Comparison of ENCODE assay signal across 8 mouse cellular contexts in genomic region chr2:39008954-39009365, GRCm38 (mm10). TPM values are rescaled to one million over a fixed set of nuclear protein-coding genes. Genes with fewer than 3 reads are reported as not detected.
A peak's percentile ranks its signal among the peaks of the same experiment; 100 is the strongest.
DNase-seq lines count a peak whose midpoint lies in the region; ATAC-seq and TF ChIP-seq lines count a peak whose summit lies in the region.

No protein-coding gene starts in this region.

- 35% methylated on average over 3 of the region's 3 CpGs for WGBS in hindbrain, embryonic 14.5 days
- WGBS in liver, embryonic 14.5 days (ENCODE audit: insufficient replicate concordance), result 13% methylated on average over 3 of the region's 3 CpGs
- 29% methylated on average over 3 of the region's 3 CpGs for WGBS in neural tube, embryonic 13.5 days

- peaks cover 17% of the 10 kb centered on the region for H3K36me3 ChIP-seq in hindbrain, embryonic 14.5 days (replicated peaks; ENCODE audit: control insufficient read depth, insufficient read depth)
- peaks cover 15% of the 10 kb centered on the region for H3K36me3 ChIP-seq in liver, embryonic 14.5 days (replicated peaks; ENCODE audit: control insufficient read depth, insufficient read depth, low read depth)
- H3K36me3 ChIP-seq in neural tube, embryonic 13.5 days, result peaks cover 25% of the 10 kb centered on the region

- H3K4me1 ChIP-seq in hindbrain, embryonic 14.5 days (replicated peaks; ENCODE audit: control insufficient read depth, insufficient read depth, low read length), result peaks cover 32% of the 10 kb centered on the region
- peaks cover 22 to 36% of the 10 kb centered on the region in 2 experiments for H3K4me1 ChIP-seq in liver, embryonic 14.5 days (replicated peaks; ENCODE audit: control insufficient read depth in 2 of 2, insufficient read depth in 2 of 2, low read length in 1 of 2)
- H3K4me1 ChIP-seq in neural tube, embryonic 13.5 days (replicated peaks), result peaks cover 56% of the 10 kb centered on the region

- peak overlapping the region; percentile 86 for H3K9ac ChIP-seq in hindbrain, embryonic 14.5 days
- H3K9ac ChIP-seq in liver, embryonic 14.5 days (replicated peaks), result peak overlapping the region; percentile 92
- peak overlapping the region; percentile 95 for H3K9ac ChIP-seq in neural tube, embryonic 13.5 days

- DNase-seq in urinary bladder, postnatal 14 days (ENCODE audit: low spot score), result peak; percentile 80
- no peak for DNase-seq in urinary bladder, postnatal 25 days (ENCODE audit: low spot score)
- DNase-seq in embryo, embryonic 11 days, result peak; percentile 53
- DNase-seq in hindbrain, embryonic 14.5 days (ENCODE audit: low spot score), result no peak
- DNase-seq in liver, embryonic 14.5 days (ENCODE audit: low read depth in 3 of 3, low spot score in 3 of 3), result no peak
- DNase-seq in gastrocnemius, postnatal 36 days, result no peak

- H3K27me3 ChIP-seq in hindbrain, embryonic 14.5 days (ENCODE audit: control insufficient read depth, insufficient read depth, low read length), result no peaks in the 10 kb centered on the region
- H3K27me3 ChIP-seq in liver, embryonic 14.5 days (ENCODE audit: control insufficient read depth, insufficient read depth, low read length), result no peaks in the 10 kb centered on the region
- H3K27me3 ChIP-seq in neural tube, embryonic 13.5 days, result no peaks in the 10 kb centered on the region

- H3K27ac ChIP-seq in hindbrain, embryonic 14.5 days, result peak overlapping the region; percentile 91; the same call in 1 of the 2 replicates
- H3K27ac ChIP-seq in liver, embryonic 14.5 days, result peak overlapping the region; percentile 36; the same call in 1 of the 2 replicates
- H3K27ac ChIP-seq in neural tube, embryonic 13.5 days (replicated peaks), result peak overlapping the region; percentile 95; the same call in 1 of the 2 replicates

- peak overlapping the region; percentile 95 for H3K4me2 ChIP-seq in hindbrain, embryonic 14.5 days (replicated peaks)
- peak overlapping the region; percentile 98 for H3K4me2 ChIP-seq in liver, embryonic 14.5 days (ENCODE audit: low read depth)
- peak overlapping the region; percentile 85 for H3K4me2 ChIP-seq in neural tube, embryonic 13.5 days

- peak overlapping the region; percentile 85 for H3K4me3 ChIP-seq in hindbrain, embryonic 14.5 days (replicated peaks; ENCODE audit: low read length)
- peak overlapping the region; percentile 93 to 98 for H3K4me3 ChIP-seq in liver, embryonic 14.5 days (ENCODE audit: insufficient read depth in 1 of 2, low read depth in 2 of 2, low read length in 2 of 2)
- H3K4me3 ChIP-seq in neural tube, embryonic 13.5 days, result peak overlapping the region; percentile 93

- no peaks in the 10 kb centered on the region for H3K9me3 ChIP-seq in hindbrain, embryonic 14.5 days (ENCODE audit: control insufficient read depth, low read length)
- no peaks in the 10 kb centered on the region for H3K9me3 ChIP-seq in liver, embryonic 14.5 days (ENCODE audit: control insufficient read depth, low read length)
- H3K9me3 ChIP-seq in neural tube, embryonic 13.5 days, result no peaks in the 10 kb centered on the region

- intact Hi-C loops in gastrocnemius, postnatal 36 days (cut with DNase I), result no loop called here

- ATAC-seq in hindbrain, embryonic 14.5 days (ENCODE audit: low FRiP score), result no peak
- no peak for ATAC-seq in liver, embryonic 14.5 days (ENCODE audit: insufficient read depth)
- ATAC-seq in neural tube, embryonic 13.5 days (ENCODE audit: low read depth), result no peak
- ATAC-seq in frontal cortex, adult (ENCODE audit: low TSS enrichment), result no peak

- TF ChIP-seq CTCF in liver, embryonic 14.5 days (IDR thresholded peaks at IDR 0.05; ENCODE audit: low read depth), result no peak

- no peak for TF ChIP-seq EP300 in liver, embryonic 14.5 days (IDR thresholded peaks at IDR 0.05; ENCODE audit: low read depth)

RNA-seq across cellular contexts. Expression of gene Rpl35, which starts 3.5 kb away (rescaled TPM):
- 580 and 697 TPM in 2 replicates for polyA plus RNA-seq in hindbrain, embryonic 14.5 days (2014; fragmentation: Nextera tagmentation; extraction: Ambion mirVana)
- 286 and 465 TPM in 2 replicates for polyA plus RNA-seq in liver, embryonic 14.5 days (2012; rRNA removed)
- polyA plus RNA-seq in liver, embryonic 14.5 days (2014; fragmentation: Nextera tagmentation; extraction: Ambion mirVana), result 699 and 714 TPM in 2 replicates
- 752 and 755 TPM in 2 replicates for polyA plus RNA-seq in neural tube, embryonic 13.5 days (2015; fragmentation: Nextera tagmentation; extraction: Ambion mirVana)
- total RNA-seq in gastrocnemius, postnatal 36 days (2021), result 100 to 1,000 TPM; 216 to 254 TPM

RNA-seq across cellular contexts. Expression of gene Arpc5l, which starts 3.8 kb away (rescaled TPM):
- 146 and 155 TPM in 2 replicates for polyA plus RNA-seq in hindbrain, embryonic 14.5 days (2014; fragmentation: Nextera tagmentation; extraction: Ambion mirVana)
- polyA plus RNA-seq in liver, embryonic 14.5 days (2012; rRNA removed), result 14.9 and 29.8 TPM in 2 replicates
- polyA plus RNA-seq in liver, embryonic 14.5 days (2014; fragmentation: Nextera tagmentation; extraction: Ambion mirVana), result 54.1 and 55.5 TPM in 2 replicates
- 137 and 154 TPM in 2 replicates for polyA plus RNA-seq in neural tube, embryonic 13.5 days (2015; fragmentation: Nextera tagmentation; extraction: Ambion mirVana)
- total RNA-seq in gastrocnemius, postnatal 36 days (2021), result 100 to 1,000 TPM in 1 of 2 experiments, 10 to 100 TPM in 1; 94.7 to 101 TPM

RNA-seq across cellular contexts. Expression of gene Wdr38, which starts 11.7 kb away (rescaled TPM):
- 1.1 and 1.2 TPM in 2 replicates for polyA plus RNA-seq in hindbrain, embryonic 14.5 days (2014; fragmentation: Nextera tagmentation; extraction: Ambion mirVana)
- 0.29 and 0.42 TPM in 2 replicates for polyA plus RNA-seq in liver, embryonic 14.5 days (2012; rRNA removed)
- polyA plus RNA-seq in liver, embryonic 14.5 days (2014; fragmentation: Nextera tagmentation; extraction: Ambion mirVana), result 0.29 and 0.58 TPM in 2 replicates
- polyA plus RNA-seq in neural tube, embryonic 13.5 days (2015; fragmentation: Nextera tagmentation; extraction: Ambion mirVana), result 1.9 and 2.1 TPM in 2 replicates
- under 1 TPM; 0.17 to 0.31 TPM for total RNA-seq in gastrocnemius, postnatal 36 days (2021)

RNA-seq across cellular contexts. Expression of gene Golga1, which starts 56.4 kb away (rescaled TPM):
- 29.1 and 34.2 TPM in 2 replicates for polyA plus RNA-seq in hindbrain, embryonic 14.5 days (2014; fragmentation: Nextera tagmentation; extraction: Ambion mirVana)
- 5.9 and 9.0 TPM in 2 replicates for polyA plus RNA-seq in liver, embryonic 14.5 days (2012; rRNA removed)
- 9.1 and 9.5 TPM in 2 replicates for polyA plus RNA-seq in liver, embryonic 14.5 days (2014; fragmentation: Nextera tagmentation; extraction: Ambion mirVana)
- 28.4 and 34.6 TPM in 2 replicates for polyA plus RNA-seq in neural tube, embryonic 13.5 days (2015; fragmentation: Nextera tagmentation; extraction: Ambion mirVana)
- 10 to 100 TPM in 1 of 2 experiments, 1 to 10 TPM in 1; 9.0 to 11.0 TPM for total RNA-seq in gastrocnemius, postnatal 36 days (2021)

Comparison
In these comparisons a context has a peak if more than half of its experiments do, and no peak if none do; other contexts are left out.
1. DNase-seq: peak in urinary bladder, postnatal 14 days (single experiment) and embryo, embryonic 11 days (single experiment); none in urinary bladder, postnatal 25 days (single experiment), hindbrain, embryonic 14.5 days (single experiment), liver, embryonic 14.5 days (0 of 3) and gastrocnemius, postnatal 36 days (0 of 2).
2. H3K27ac ChIP-seq: peak in every context shown above with its lines; median percentile 95 in neural tube, embryonic 13.5 days; 91 in hindbrain, embryonic 14.5 days; 36 in liver, embryonic 14.5 days.
3. Peak in every context shown above with its lines, with median percentiles within 50 percentile points of each other: H3K4me2 ChIP-seq, H3K4me3 ChIP-seq and H3K9ac ChIP-seq.